Mouse (Mus musculus) olfactory bulb, adult 2 months (tissue): Measurements from ENCODE around the gene Naaladl2.

ENCODE experiments used
- CTCF ChIP-seq: fragments of 200-500 bp; IDR thresholded peaks from 2 replicates; pipeline ENCODE4 v1.5.1; 2012; ENCODE audit warnings: low read depth, mild to moderate bottlenecking, low read length, moderate library complexity; ENCODE audit not compliant: insufficient read depth
- POLR2A ChIP-seq: fragments of 200-500 bp; IDR thresholded peaks from 2 replicates; pipeline ENCODE4 v1.6.1; 2012; ENCODE audit warnings: mild to moderate bottlenecking, low read depth, low read length, moderate library complexity; ENCODE audit not compliant: insufficient read depth

GRCm38 (mm10) chr3:25147271-25147670 lies 3.2 kb upstream of the Naaladl2 start:
- TF ChIP-seq CTCF, result no peak
- TF ChIP-seq POLR2A, result no peak
